ENCODE assay signal across 24 mouse cellular contexts in the genomic region with DNA sequence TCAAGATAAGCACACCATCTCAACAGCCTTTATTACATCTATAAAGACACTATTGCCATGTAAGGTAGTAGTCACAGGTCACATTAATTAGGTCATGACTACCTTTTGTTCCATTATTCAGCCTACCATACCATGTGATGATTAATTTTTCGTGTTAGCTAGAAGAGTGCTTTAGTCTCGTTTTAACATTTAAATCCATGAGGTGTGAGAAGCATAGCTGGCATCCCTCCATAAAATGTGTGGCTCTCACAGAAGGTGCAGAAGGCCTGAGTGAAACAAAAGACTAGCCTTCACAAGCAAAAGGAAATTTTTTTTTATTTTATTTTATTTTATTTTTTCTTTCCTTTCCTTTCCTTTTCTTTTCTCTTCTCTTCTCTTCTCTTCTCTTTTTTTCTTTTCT.
DNase-seq lines count a peak whose midpoint lies in the region; ATAC-seq and TF ChIP-seq lines count a peak whose summit lies in the region.
"Had no signal": no experiment of that assay in that cellular context is flagged by ENCODE, and none has a peak within 500 bp of the region (broad histone marks: within the 10 kb centered on the region; RNA-seq: fewer than 3 reads in every experiment).

No protein-coding gene starts in this region.

- H3K4me2 ChIP-seq in forebrain, embryonic 14.5 days (ENCODE audit: low read length), result no peak overlapping the region
- no peak overlapping the region for H3K4me2 ChIP-seq in forebrain, embryonic 16.5 days (ENCODE audit: low read length)
- H3K4me2 ChIP-seq in intestine, embryonic 16.5 days (ENCODE audit: low read depth, low read length), result no peak overlapping the region
- H3K4me2 ChIP-seq: heart, embryonic 12.5 days; heart, embryonic 15.5 days; hindbrain, embryonic 15.5 days; kidney, embryonic 15.5 days had no signal

- H3K4me3 ChIP-seq in forebrain, embryonic 14.5 days (ENCODE audit: low read depth, low read length), result no peak overlapping the region
- H3K4me3 ChIP-seq in forebrain, embryonic 10.5 days, result no peak overlapping the region
- H3K4me3 ChIP-seq in G1E (ENCODE audit: low read depth, low read length), result no peak overlapping the region
- no peak overlapping the region for H3K4me3 ChIP-seq in forebrain, embryonic 16.5 days (replicated peaks; ENCODE audit: low read length)
- H3K4me3 ChIP-seq in intestine, embryonic 16.5 days (ENCODE audit: low read length), result no peak overlapping the region
- H3K4me3 ChIP-seq: heart, embryonic 12.5 days; heart, embryonic 15.5 days; hindbrain, embryonic 10.5 days; hindbrain, embryonic 15.5 days; kidney, embryonic 15.5 days had no signal

- no peaks in the 10 kb centered on the region for H3K27me3 ChIP-seq in forebrain, embryonic 14.5 days (replicated peaks; ENCODE audit: control insufficient read depth, insufficient read depth, low read length)
- no peaks in the 10 kb centered on the region for H3K27me3 ChIP-seq in forebrain, embryonic 10.5 days (ENCODE audit: poor library complexity, severe bottlenecking)
- H3K27me3 ChIP-seq in G1E (ENCODE audit: insufficient read depth, low read length), result no peaks in the 10 kb centered on the region
- no peaks in the 10 kb centered on the region for H3K27me3 ChIP-seq in forebrain, embryonic 16.5 days (replicated peaks; ENCODE audit: control insufficient read depth, insufficient read depth, low read length)
- no peaks in the 10 kb centered on the region for H3K27me3 ChIP-seq in intestine, embryonic 16.5 days (replicated peaks; ENCODE audit: control insufficient read depth, insufficient read depth, low read length)
- H3K27me3 ChIP-seq: heart, embryonic 12.5 days; heart, embryonic 15.5 days; hindbrain, embryonic 15.5 days; kidney, embryonic 15.5 days; Patski had no signal

- no peaks in the 10 kb centered on the region for H3K9me3 ChIP-seq in forebrain, embryonic 14.5 days (replicated peaks; ENCODE audit: control insufficient read depth, low read length)
- no peaks in the 10 kb centered on the region for H3K9me3 ChIP-seq in forebrain, embryonic 10.5 days
- no peaks in the 10 kb centered on the region for H3K9me3 ChIP-seq in G1E (replicated peaks)
- H3K9me3 ChIP-seq in forebrain, embryonic 16.5 days (ENCODE audit: control insufficient read depth, low read length), result no peaks in the 10 kb centered on the region
- no peaks in the 10 kb centered on the region for H3K9me3 ChIP-seq in intestine, embryonic 16.5 days (ENCODE audit: control insufficient read depth, low read length)
- H3K9me3 ChIP-seq: heart, embryonic 12.5 days; heart, embryonic 15.5 days; hindbrain, embryonic 10.5 days; hindbrain, embryonic 15.5 days; kidney, embryonic 15.5 days had no signal

- TF ChIP-seq CTCF in G1E (IDR thresholded peaks at IDR 0.05; ENCODE audit: low read depth, low read length), result no peak

- no peak for DNase-seq in cerebellum, postnatal 36 days
- peak; percentile 28 for DNase-seq in forebrain, embryonic 14.5 days (ENCODE audit: low spot score)
- no peak for DNase-seq in forebrain, embryonic 10.5 days (ENCODE audit: extremely low spot score, low spot score)
- DNase-seq in G1E (ENCODE audit: low spot score), result no peak
- DNase-seq in heart, adult 9 months (ENCODE audit: low spot score in 2 of 2), result no peak
- DNase-seq: adrenal gland, postnatal 10 days; adrenal gland, postnatal 36 days; cerebellum, adult 18-20 months; cerebellum, adult 9-11 months; gastrocnemius, postnatal 10 days; heart, adult 11 months; heart, postnatal 10 days; heart, postnatal 36 days; kidney, adult 11 months; kidney, adult 8-10 months had no signal

- H3K27ac ChIP-seq in forebrain, embryonic 14.5 days (ENCODE audit: low read depth, low read length), result no peak overlapping the region
- H3K27ac ChIP-seq in forebrain, embryonic 10.5 days, result no peak overlapping the region
- no peak overlapping the region for H3K27ac ChIP-seq in forebrain, embryonic 16.5 days (ENCODE audit: low read length)
- no peak overlapping the region for H3K27ac ChIP-seq in intestine, embryonic 16.5 days (ENCODE audit: low read length)
- H3K27ac ChIP-seq: heart, embryonic 15.5 days; hindbrain, embryonic 10.5 days; hindbrain, embryonic 15.5 days; kidney, embryonic 15.5 days had no signal

- WGBS in forebrain, embryonic 14.5 days, result 54% methylated on average over 2 of the region's 2 CpGs
- WGBS in forebrain, embryonic 10.5 days, result 86% methylated on average over 2 of the region's 2 CpGs
- WGBS in forebrain, embryonic 16.5 days, result 53% methylated on average over 2 of the region's 2 CpGs
- 72% methylated on average over 2 of the region's 2 CpGs for WGBS in intestine, embryonic 16.5 days

- no peaks in the 10 kb centered on the region for H3K4me1 ChIP-seq in forebrain, embryonic 14.5 days (ENCODE audit: control insufficient read depth, insufficient read depth, low read length)
- no peaks in the 10 kb centered on the region for H3K4me1 ChIP-seq in forebrain, embryonic 10.5 days
- H3K4me1 ChIP-seq in G1E (ENCODE audit: insufficient read depth, low read depth, low read length), result no peaks in the 10 kb centered on the region
- no peaks in the 10 kb centered on the region for H3K4me1 ChIP-seq in forebrain, embryonic 16.5 days (replicated peaks; ENCODE audit: control insufficient read depth, insufficient read depth, low read length)
- H3K4me1 ChIP-seq in intestine, embryonic 16.5 days (ENCODE audit: control insufficient read depth, insufficient read depth, low read length), result no peaks in the 10 kb centered on the region
- H3K4me1 ChIP-seq: heart, embryonic 12.5 days; heart, embryonic 15.5 days; hindbrain, embryonic 10.5 days; hindbrain, embryonic 15.5 days; kidney, embryonic 15.5 days had no signal

- H3K9ac ChIP-seq in forebrain, embryonic 14.5 days (ENCODE audit: low read length), result no peak overlapping the region
- no peak overlapping the region for H3K9ac ChIP-seq in forebrain, embryonic 16.5 days (replicated peaks; ENCODE audit: low read depth, low read length)
- H3K9ac ChIP-seq in intestine, embryonic 16.5 days (ENCODE audit: low read depth, low read length), result no peak overlapping the region
- H3K9ac ChIP-seq: heart, embryonic 12.5 days; heart, embryonic 15.5 days; hindbrain, embryonic 15.5 days; kidney, embryonic 15.5 days had no signal

- ATAC-seq in cerebellum, adult (ENCODE audit: insufficient number of reproducible peaks, low FRiP score, low TSS enrichment), result peak; percentile 20; the same call in 1 of the 2 replicates
- peak; percentile 42; the same call in 1 of the 2 replicates for ATAC-seq in forebrain, embryonic 14.5 days
- peak; percentile 45; the same call in 1 of the 2 replicates for ATAC-seq in G1E (ENCODE audit: extremely low read depth, insufficient number of reproducible peaks, low FRiP score, poor library complexity, severe bottlenecking)
- ATAC-seq in forebrain, embryonic 16.5 days, result peak; percentile 50; the same call in 1 of the 2 replicates
- no peak for ATAC-seq in intestine, embryonic 16.5 days
- ATAC-seq: Patski had no signal

- no peaks in the 10 kb centered on the region for H3K36me3 ChIP-seq in forebrain, embryonic 14.5 days (ENCODE audit: control insufficient read depth, insufficient read depth, low read length)
- H3K36me3 ChIP-seq in forebrain, embryonic 10.5 days (replicated peaks), result no peaks in the 10 kb centered on the region
- no peaks in the 10 kb centered on the region for H3K36me3 ChIP-seq in G1E (replicated peaks)
- no peaks in the 10 kb centered on the region for H3K36me3 ChIP-seq in forebrain, embryonic 16.5 days (ENCODE audit: control insufficient read depth, insufficient read depth)
- no peaks in the 10 kb centered on the region for H3K36me3 ChIP-seq in intestine, embryonic 16.5 days (ENCODE audit: control insufficient read depth, insufficient read depth, low read length)
- H3K36me3 ChIP-seq: heart, embryonic 12.5 days; heart, embryonic 15.5 days; hindbrain, embryonic 10.5 days; hindbrain, embryonic 15.5 days; kidney, embryonic 15.5 days had no signal
